Comparison of ENCODE assay signal across 25 mouse cellular contexts in the genomic region with DNA sequence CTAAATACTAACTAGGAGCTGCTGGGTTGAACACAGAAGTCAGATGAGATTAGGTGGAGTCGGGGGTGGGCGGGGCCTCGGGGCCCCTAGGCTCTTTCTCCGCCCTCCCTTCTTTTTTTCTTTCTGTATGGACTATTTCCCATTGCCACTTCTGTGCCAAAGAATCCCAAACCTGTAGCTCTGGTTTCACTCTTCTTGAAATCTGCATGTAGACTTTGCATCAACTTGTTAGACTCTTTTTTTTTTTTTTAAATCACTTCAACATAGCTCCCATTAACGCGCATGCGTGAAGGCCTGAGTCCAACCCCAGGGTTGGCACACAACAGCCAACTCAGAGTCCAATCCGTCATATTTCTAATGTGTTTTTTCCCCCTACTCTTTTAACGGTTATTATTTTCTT. TPM values are rescaled to one million over a fixed set of nuclear protein-coding genes. Genes with fewer than 3 reads are reported as not detected.
DNase-seq lines count a peak whose midpoint lies in the region; ATAC-seq and TF ChIP-seq lines count a peak whose summit lies in the region.
"Had no signal": no experiment of that assay in that cellular context is flagged by ENCODE, and none has a peak within 500 bp of the region (broad histone marks: within the 10 kb centered on the region; RNA-seq: fewer than 3 reads in every experiment).

No protein-coding gene starts in this region.

- no peak overlapping the region for H3K9ac ChIP-seq in kidney, embryonic 15.5 days
- no peak overlapping the region for H3K9ac ChIP-seq in MEL (ENCODE audit: control insufficient read depth, low read depth, low read length, poor library complexity, severe bottlenecking)
- H3K9ac ChIP-seq: embryonic facial prominence, embryonic 12.5 days; embryonic facial prominence, embryonic 15.5 days; forebrain, embryonic 13.5 days; forebrain, embryonic 15.5 days; forebrain, postnatal 0 days had no signal

- H3K27me3 ChIP-seq in kidney, adult 2 months (replicated peaks; ENCODE audit: control insufficient read depth, insufficient read depth, low read length): no peaks in the 10 kb centered on the region
- H3K27me3 ChIP-seq in kidney, embryonic 15.5 days: no peaks in the 10 kb centered on the region
- no peaks in the 10 kb centered on the region for H3K27me3 ChIP-seq in MEL (ENCODE audit: control insufficient read depth in 1 of 2, insufficient read depth in 2 of 2, low read length in 2 of 2)
- H3K27me3 ChIP-seq: embryonic facial prominence, embryonic 12.5 days; embryonic facial prominence, embryonic 15.5 days; forebrain, embryonic 13.5 days; forebrain, embryonic 15.5 days; Patski had no signal

- H3K36me3 ChIP-seq in kidney, adult 2 months (ENCODE audit: control insufficient read depth, insufficient read depth, low read length): no peaks in the 10 kb centered on the region
- no peaks in the 10 kb centered on the region for H3K36me3 ChIP-seq in kidney, embryonic 15.5 days
- peaks cover 0 to 5% of the 10 kb centered on the region in 2 experiments; a peak in 2 of 4 replicates for H3K36me3 ChIP-seq in MEL (ENCODE audit: control insufficient read depth in 1 of 2, insufficient read depth in 2 of 2, low read length in 2 of 2)
- H3K36me3 ChIP-seq: embryonic facial prominence, embryonic 12.5 days; embryonic facial prominence, embryonic 15.5 days; forebrain, embryonic 15.5 days had no signal

- H3K4me1 ChIP-seq in kidney, adult 2 months (ENCODE audit: control insufficient read depth, insufficient read depth, low read length): no peaks in the 10 kb centered on the region
- no peaks in the 10 kb centered on the region for H3K4me1 ChIP-seq in kidney, embryonic 15.5 days
- peaks cover 0 to 5% of the 10 kb centered on the region in 2 experiments; a peak in 3 of 4 replicates for H3K4me1 ChIP-seq in MEL (ENCODE audit: control insufficient read depth in 1 of 2, insufficient read depth in 2 of 2, low read length in 2 of 2)
- H3K4me1 ChIP-seq: embryonic facial prominence, embryonic 12.5 days; embryonic facial prominence, embryonic 15.5 days; forebrain, embryonic 13.5 days; forebrain, embryonic 15.5 days had no signal

- no peak for TF ChIP-seq RAD21 in MEL (IDR thresholded peaks at IDR 0.05; ENCODE audit: low read depth, low read length)

- no peak for ATAC-seq in kidney, embryonic 15.5 days (replicated peaks; ENCODE audit: low FRiP score)
- ATAC-seq: activated CD4-positive, CD25-positive, alpha-beta regulatory T cell, adult 4 months; forebrain, embryonic 13.5 days; forebrain, embryonic 15.5 days; forebrain, postnatal 0 days; Patski had no signal

- no peak overlapping the region for H3K27ac ChIP-seq in kidney, adult 2 months (ENCODE audit: insufficient read depth, low read depth, low read length)
- no peak overlapping the region for H3K27ac ChIP-seq in kidney, embryonic 15.5 days
- H3K27ac ChIP-seq in MEL (ENCODE audit: control insufficient read depth, low read depth, low read length): no peak overlapping the region
- H3K27ac ChIP-seq: embryonic facial prominence, embryonic 12.5 days; embryonic facial prominence, embryonic 15.5 days; forebrain, embryonic 13.5 days; forebrain, embryonic 15.5 days had no signal

- H3K9me3 ChIP-seq in kidney, embryonic 15.5 days (replicated peaks): no peaks in the 10 kb centered on the region
- no peaks in the 10 kb centered on the region for H3K9me3 ChIP-seq in MEL (replicated peaks; ENCODE audit: insufficient read depth, low read length)
- H3K9me3 ChIP-seq: embryonic facial prominence, embryonic 12.5 days; embryonic facial prominence, embryonic 15.5 days; forebrain, embryonic 13.5 days; forebrain, embryonic 15.5 days had no signal

- TF ChIP-seq EP300 in MEL (IDR thresholded peaks at IDR 0.05; ENCODE audit: low read depth in 1 of 2, low read length in 2 of 2): no peak

- peak; percentile 22 for DNase-seq in heart, adult 11 months
- no peak for DNase-seq in heart, postnatal 14 days
- peak; percentile 12 for DNase-seq in kidney, adult 2 months
- DNase-seq in MEL (ENCODE audit: low read depth, low spot score): peak; percentile 28
- peak; percentile 57 for DNase-seq in fat pad, adult 2 months (ENCODE audit: extremely low read depth, low read depth, low spot score)
- DNase-seq in cerebellum, postnatal 25 days: no peak
- no peak for DNase-seq in gastrocnemius, postnatal 25 days
- DNase-seq: adrenal gland, adult 8-10 months; adrenal gland, postnatal 14 days; adrenal gland, postnatal 36 days; cerebellum, adult 11-12 months; cerebellum, adult 2 months; cerebellum, adult 9-10 months; cerebellum, postnatal 10 days; cerebellum, postnatal 36 days; embryo, embryonic 11 days; forebrain, postnatal 0 days had no signal

- 83% methylated on average over 9 of the region's 9 CpGs for WGBS in kidney, adult 2 months
- 87% methylated on average over 9 of the region's 9 CpGs for WGBS in kidney, embryonic 15.5 days

- no peak overlapping the region for H3K4me2 ChIP-seq in kidney, embryonic 15.5 days
- H3K4me2 ChIP-seq: embryonic facial prominence, embryonic 12.5 days; embryonic facial prominence, embryonic 15.5 days; forebrain, embryonic 13.5 days; forebrain, embryonic 15.5 days had no signal

- no peak overlapping the region for H3K4me3 ChIP-seq in kidney, adult 2 months (ENCODE audit: insufficient read depth, low read depth, low read length)
- no peak overlapping the region for H3K4me3 ChIP-seq in kidney, embryonic 15.5 days (replicated peaks)
- no peak overlapping the region for H3K4me3 ChIP-seq in MEL (ENCODE audit: control insufficient read depth in 1 of 2, insufficient read depth in 1 of 2, low read depth in 2 of 2, low read length in 2 of 2)
- H3K4me3 ChIP-seq: embryonic facial prominence, embryonic 12.5 days; embryonic facial prominence, embryonic 15.5 days; erythroblast, embryonic 14.5 days; forebrain, embryonic 13.5 days; forebrain, embryonic 15.5 days had no signal

- TF ChIP-seq POLR2A in kidney, adult 2 months (IDR thresholded peaks at IDR 0.05; ENCODE audit: low read depth, low read length): no peak
- no peak for TF ChIP-seq POLR2A in MEL (IDR thresholded peaks at IDR 0.05; ENCODE audit: control insufficient read depth in 1 of 2, insufficient read depth in 1 of 2, low read depth in 1 of 2, low read length in 2 of 2, poor library complexity in 1 of 2)

- intact Hi-C loops in heart, postnatal 14 days (cut with DNase I): loop anchor here (2.0 kb wide), 1 partner anchor 268 kb away; no protein-coding TSS in a partner anchor

- no peaks in the 10 kb centered on the region for H3K79me2 ChIP-seq in MEL (ENCODE audit: control insufficient read depth, insufficient read depth, low read length, poor library complexity)

- no peak for TF ChIP-seq CTCF in kidney, adult 2 months (conservative IDR thresholded peaks at IDR 0.05; ENCODE audit: insufficient read depth, insufficient read length, low read depth, low read length)
- TF ChIP-seq CTCF in MEL (IDR thresholded peaks at IDR 0.05 in 2 of 3, conservative IDR thresholded peaks at IDR 0.05 in 1 of 3; ENCODE audit: control insufficient read depth in 1 of 3, insufficient read depth in 1 of 3, low read depth in 2 of 3, low read length in 3 of 3, poor library complexity in 1 of 3, severe bottlenecking in 1 of 3): no peak

TF ChIP-seq in MEL, 35 proteins besides CTCF, POLR2A, EP300 and RAD21:
- TF ChIP-seq E2F4 (IDR thresholded peaks at IDR 0.05; ENCODE audit: borderline replicate concordance, low read depth, low read length) (no peak), BHLHE40 (IDR thresholded peaks at IDR 0.05; ENCODE audit: borderline replicate concordance, low read depth, low read length) (no peak), MAZ (IDR thresholded peaks at IDR 0.05; ENCODE audit: low read depth, low read length) (no peak), KAT2A (conservative IDR thresholded peaks at IDR 0.05; ENCODE audit: low read depth, low read length) (no peak), MEF2A (IDR thresholded peaks at IDR 0.05; ENCODE audit: extremely low read depth, insufficient replicate concordance, low read depth, low read length, poor library complexity, severe bottlenecking) (no peak), CHD1 (IDR thresholded peaks at IDR 0.05; ENCODE audit: low read depth, low read length) (no peak), MAX (IDR thresholded peaks at IDR 0.05; ENCODE audit: low read length) (no peak), ZNF384 (IDR thresholded peaks at IDR 0.05; ENCODE audit: low read depth, low read length) (peak; percentile 12; the same call in 1 of the 2 replicates), NRF1 (IDR thresholded peaks at IDR 0.05; ENCODE audit: insufficient read depth, low read depth, low read length, poor library complexity, severe bottlenecking) (no peak)
TF ChIP-seq in MEL: peak in this region for 1.

RNA-seq across cellular contexts. Expression of a gene that starts 22.6 kb away (rescaled TPM):
- 10 to 100 TPM; 33.2 to 33.4 TPM for total RNA-seq in heart, postnatal 14 days (2021)
- 20.4 and 22.1 TPM in 2 replicates for polyA plus RNA-seq in kidney, adult 2 months (2012; rRNA removed)
- 16.3 and 18.0 TPM in 2 replicates for polyA plus RNA-seq in kidney, embryonic 15.5 days (2015; fragmentation: Nextera tagmentation; extraction: Ambion mirVana)
- 6.3 and 7.5 TPM in 2 replicates for total RNA-seq in MEL (2012; rRNA removed)
- polyA plus RNA-seq in MEL (2012; ENCODE audit: insufficient read depth in 1 of 2, insufficient read length in 2 of 2, low read depth in 1 of 2, low replicate concordance in 2 of 2, missing spikeins in 1 of 2): 10 to 100 TPM in 1 of 2 experiments, not detected in 1; 14.8 TPM
- 1 to 10 TPM; 7.2 to 7.5 TPM for total RNA-seq in gastrocnemius, postnatal 25 days (2021)

Comparison
In these comparisons a context has a peak if more than half of its experiments do, and no peak if none do; other contexts are left out.
1. DNase-seq: peak in heart, adult 11 months (single experiment), kidney, adult 2 months (single experiment), MEL (single experiment) and fat pad, adult 2 months (single experiment); none in heart, postnatal 14 days (0 of 2), cerebellum, postnatal 25 days (0 of 2) and gastrocnemius, postnatal 25 days (single experiment).